Mouse (Mus musculus): ENCODE results near the gene Abca12. TPM values are rescaled to one million over a fixed set of nuclear protein-coding genes. Genes with fewer than 3 reads are reported as not detected.

Gene Abca12
- not detected in 2 replicates for polyA plus RNA-seq (2012; ENCODE audit: insufficient read depth, insufficient read length, missing spikeins)

DNA sequence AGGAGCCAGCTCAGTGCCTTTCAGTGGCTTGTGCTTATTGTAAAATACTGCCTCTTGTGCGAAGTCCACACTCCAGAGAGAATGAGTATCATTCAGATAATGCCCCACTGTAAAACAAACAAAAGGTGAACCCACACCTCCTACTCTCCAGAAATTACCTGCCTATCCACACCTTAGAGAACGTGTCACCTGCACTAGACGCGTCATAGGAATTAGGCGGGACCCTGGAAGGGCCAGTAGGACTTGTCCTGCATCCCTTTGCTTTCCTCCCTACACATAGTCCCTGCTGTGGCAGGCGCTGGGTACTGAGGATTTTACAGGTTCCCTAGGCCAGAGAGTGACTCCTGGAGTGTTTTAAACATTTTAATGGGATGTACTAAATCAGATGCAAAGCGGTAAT lies at the start of gene Abca12:
Gene Abca12, minus strand, starts transcription at position 101 of the 400 bp plus-strand sequence.
- Histone ChIP-seq H3K4me1 (ENCODE audit: control insufficient read depth, insufficient read depth, low read length) (no peaks in the 10 kb centered on the region), H3K4me3 (ENCODE audit: insufficient read depth, low read length) (no peak within 1 kb of the TSS), H3K27ac (ENCODE audit: insufficient read depth, low read depth, low read length) (no peak within 1 kb of the TSS)
- TF ChIP-seq CTCF (IDR thresholded peaks at IDR 0.05; ENCODE audit: low read depth, low read length) (no peak), POLR2A (IDR thresholded peaks at IDR 0.05; ENCODE audit: borderline replicate concordance, low read depth, low read length) (no peak)

DNA sequence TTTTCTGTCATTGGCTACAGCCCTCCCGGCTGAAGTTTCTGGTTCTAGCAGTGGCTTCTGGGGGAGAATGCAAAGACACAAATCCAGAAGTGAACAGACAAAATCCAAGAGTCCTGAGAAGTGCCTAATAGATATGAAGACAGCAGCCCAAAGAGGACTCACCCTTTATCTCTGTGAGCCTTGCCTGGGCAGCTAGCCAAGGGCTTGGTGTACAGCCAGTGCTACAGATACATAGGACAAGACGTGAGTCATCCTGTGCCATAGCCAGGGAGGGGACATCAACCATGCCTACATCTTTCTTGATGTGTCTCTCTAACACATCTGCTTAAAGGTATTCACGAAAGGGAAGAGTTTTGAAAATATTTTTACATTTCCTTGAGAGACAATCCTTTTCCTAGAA lies 43.3 kb upstream of the Abca12 start:
- Histone ChIP-seq H3K27ac (ENCODE audit: insufficient read depth, low read depth, low read length) (no peak overlapping the region), H3K4me1 (ENCODE audit: control insufficient read depth, insufficient read depth, low read length) (no peaks in the 10 kb centered on the region), H3K4me3 (ENCODE audit: insufficient read depth, low read length) (no peak overlapping the region)
- TF ChIP-seq POLR2A (IDR thresholded peaks at IDR 0.05; ENCODE audit: borderline replicate concordance, low read depth, low read length) (no peak), CTCF (IDR thresholded peaks at IDR 0.05; ENCODE audit: low read depth, low read length) (no peak)

DNA sequence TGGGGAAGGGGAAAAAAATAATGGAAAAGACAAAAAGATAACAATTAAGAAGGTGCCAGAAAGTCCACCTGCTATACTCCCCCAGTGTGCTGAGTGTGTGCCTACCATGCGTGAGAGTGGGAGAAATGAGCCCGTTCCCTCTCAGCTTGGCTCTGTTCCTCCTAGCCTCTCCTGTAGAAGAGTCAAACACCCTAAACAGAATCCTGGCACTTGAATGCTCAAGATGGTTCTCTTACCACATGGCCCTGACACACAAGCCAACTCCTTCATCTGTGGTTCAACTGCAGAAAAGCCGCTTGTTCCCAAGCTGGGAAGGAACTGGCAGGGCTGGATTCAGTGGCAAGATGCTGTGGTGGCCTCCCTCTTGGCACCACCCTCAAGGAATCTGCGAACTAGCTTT lies 32.7 kb upstream of the Abca12 start:
- TF ChIP-seq POLR2A (IDR thresholded peaks at IDR 0.05; ENCODE audit: borderline replicate concordance, low read depth, low read length) (no peak), CTCF (IDR thresholded peaks at IDR 0.05; ENCODE audit: low read depth, low read length) (no peak)
- H3K4me3 ChIP-seq (ENCODE audit: insufficient read depth, low read length) = no peak overlapping the region
- H3K27ac ChIP-seq (ENCODE audit: insufficient read depth, low read depth, low read length) = no peak overlapping the region
- no peaks in the 10 kb centered on the region for H3K4me1 ChIP-seq (ENCODE audit: control insufficient read depth, insufficient read depth, low read length)

DNA sequence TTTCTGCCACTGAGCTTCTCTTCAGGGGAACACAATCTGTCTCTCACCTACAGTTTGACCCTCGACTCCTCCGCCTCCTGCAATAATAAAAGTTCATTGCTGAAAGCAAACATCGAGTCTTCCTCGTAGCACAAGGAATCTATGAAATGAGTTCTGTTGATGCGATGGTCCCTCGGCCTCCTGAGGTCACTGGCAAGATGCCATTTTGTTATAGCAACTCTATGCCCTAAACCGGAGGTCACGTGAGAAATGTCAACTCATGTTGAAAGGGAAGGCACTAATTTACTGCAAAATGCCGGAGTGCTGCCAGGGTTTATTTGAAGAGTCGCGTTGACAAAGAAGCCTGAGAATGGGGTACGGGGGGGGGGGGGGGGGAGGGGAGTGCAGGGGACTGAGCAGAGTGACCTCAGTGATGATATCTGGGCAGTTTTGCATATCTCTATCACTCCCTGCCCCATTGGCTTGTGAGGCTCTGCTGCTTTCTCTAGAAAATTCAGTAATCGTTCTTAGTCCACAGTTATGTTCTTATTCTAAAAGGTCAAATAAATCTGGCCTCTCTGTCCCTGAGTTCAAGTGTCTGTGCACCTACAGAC lies 7.1 kb upstream of the Abca12 start:
- H3K27ac ChIP-seq (ENCODE audit: insufficient read depth, low read depth, low read length) = no peak overlapping the region
- TF ChIP-seq CTCF (IDR thresholded peaks at IDR 0.05; ENCODE audit: low read depth, low read length) (no peak), POLR2A (IDR thresholded peaks at IDR 0.05; ENCODE audit: borderline replicate concordance, low read depth, low read length) (no peak)
- no peaks in the 10 kb centered on the region for H3K4me1 ChIP-seq (ENCODE audit: control insufficient read depth, insufficient read depth, low read length)

DNA sequence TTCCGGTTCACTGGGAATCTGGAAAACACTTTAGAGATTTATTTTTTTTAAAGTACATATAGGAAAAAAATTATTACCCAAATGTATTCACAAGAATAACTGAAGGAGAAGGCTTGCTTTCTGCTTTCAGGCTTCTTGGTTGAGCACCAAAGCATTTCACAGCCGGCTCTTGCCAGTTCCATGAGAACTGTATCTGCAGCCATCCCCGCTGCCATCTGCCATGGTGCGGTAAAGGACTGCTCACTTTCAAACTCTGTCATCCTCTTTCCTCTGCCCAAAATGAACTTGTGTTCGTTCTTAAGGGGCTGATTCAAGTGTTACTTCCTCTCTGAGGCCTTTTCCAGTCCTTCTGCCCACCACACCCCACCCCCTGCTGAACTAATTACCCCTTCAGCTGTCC lies 3.8 kb upstream of the Abca12 start:
- Histone ChIP-seq H3K4me1 (ENCODE audit: control insufficient read depth, insufficient read depth, low read length) (no peaks in the 10 kb centered on the region), H3K4me3 (ENCODE audit: insufficient read depth, low read length) (no peak overlapping the region), H3K27ac (ENCODE audit: insufficient read depth, low read depth, low read length) (no peak overlapping the region)
- TF ChIP-seq CTCF (IDR thresholded peaks at IDR 0.05; ENCODE audit: low read depth, low read length) (no peak), POLR2A (IDR thresholded peaks at IDR 0.05; ENCODE audit: borderline replicate concordance, low read depth, low read length) (no peak)

More for the DNA sequence above, 7.1 kb upstream of the Abca12 start:
- H3K4me3 ChIP-seq (ENCODE audit: insufficient read depth, low read length) = no peak overlapping the region

DNA sequence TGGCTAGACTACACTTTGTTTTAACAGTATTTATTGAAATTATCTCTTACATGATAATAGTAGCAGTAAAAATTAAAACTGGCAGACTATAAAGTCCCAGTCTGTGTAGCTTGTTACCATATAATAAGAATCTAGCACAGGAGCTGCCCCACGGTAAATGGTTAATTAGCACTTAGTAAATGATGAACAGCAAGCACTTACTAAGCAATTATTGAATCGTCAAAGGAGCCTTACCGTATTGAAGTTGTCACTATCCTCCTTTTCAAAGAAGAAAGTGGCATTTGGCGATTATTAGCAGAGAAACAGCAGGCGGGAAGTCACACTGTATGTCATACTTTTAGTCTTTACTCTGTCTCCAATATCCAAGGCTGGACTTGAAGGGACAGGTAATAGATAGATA lies 3.2 kb upstream of the Abca12 start:
- no peak overlapping the region for H3K4me3 ChIP-seq (ENCODE audit: insufficient read depth, low read length)
- TF ChIP-seq CTCF (IDR thresholded peaks at IDR 0.05; ENCODE audit: low read depth, low read length) (no peak), POLR2A (IDR thresholded peaks at IDR 0.05; ENCODE audit: borderline replicate concordance, low read depth, low read length) (no peak)
- H3K4me1 ChIP-seq (ENCODE audit: control insufficient read depth, insufficient read depth, low read length) = no peaks in the 10 kb centered on the region
- no peak overlapping the region for H3K27ac ChIP-seq (ENCODE audit: insufficient read depth, low read depth, low read length)

DNA sequence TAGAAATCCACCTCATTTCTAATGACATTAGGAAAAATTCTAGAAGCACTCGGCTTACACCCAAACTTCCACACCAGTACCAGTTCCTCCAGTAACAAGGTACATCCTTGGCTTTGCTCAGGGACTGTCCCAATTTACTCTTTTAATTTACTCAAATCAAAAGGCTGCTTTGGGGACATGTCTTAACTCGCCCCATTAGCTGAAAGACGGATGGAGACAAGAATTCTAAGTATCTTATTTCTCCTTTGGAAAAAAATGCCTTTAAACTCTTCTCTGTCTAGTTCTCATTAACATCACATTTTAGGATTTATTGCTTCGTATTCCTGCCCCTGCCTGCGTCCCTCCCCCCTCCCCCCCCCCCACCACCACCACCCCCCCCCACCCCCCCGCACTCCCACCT lies 626 bp downstream of the Abca12 start:
- TF ChIP-seq POLR2A (IDR thresholded peaks at IDR 0.05; ENCODE audit: borderline replicate concordance, low read depth, low read length) = no peak
- no peak for TF ChIP-seq CTCF (IDR thresholded peaks at IDR 0.05; ENCODE audit: low read depth, low read length)
- Histone ChIP-seq H3K4me1 (ENCODE audit: control insufficient read depth, insufficient read depth, low read length) (no peaks in the 10 kb centered on the region), H3K4me3 (ENCODE audit: insufficient read depth, low read length) (no peak overlapping the region), H3K27ac (ENCODE audit: insufficient read depth, low read depth, low read length) (no peak overlapping the region)

DNA sequence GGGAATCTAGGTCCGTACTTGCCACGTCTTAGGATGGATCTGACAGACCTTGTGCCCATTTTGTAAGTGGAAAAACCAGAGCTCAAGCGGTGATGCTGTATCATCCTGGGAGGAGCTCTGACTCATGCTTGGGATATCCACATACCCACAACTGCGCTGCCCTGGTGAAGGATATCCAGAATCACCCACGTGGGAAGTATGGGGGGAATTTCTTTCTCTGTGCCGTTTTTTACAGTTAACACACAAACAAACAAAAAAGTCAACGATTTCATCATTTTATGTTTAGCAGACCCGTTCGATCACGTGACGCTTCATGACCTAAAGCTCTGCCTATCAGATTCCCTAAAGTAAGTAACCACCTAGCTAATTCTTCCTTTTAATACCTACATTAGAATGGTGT lies 1.6 kb downstream of the Abca12 start:
- no peaks in the 10 kb centered on the region for H3K4me1 ChIP-seq (ENCODE audit: control insufficient read depth, insufficient read depth, low read length)
- H3K4me3 ChIP-seq (ENCODE audit: insufficient read depth, low read length) = no peak overlapping the region
- TF ChIP-seq POLR2A (IDR thresholded peaks at IDR 0.05; ENCODE audit: borderline replicate concordance, low read depth, low read length) (no peak), CTCF (IDR thresholded peaks at IDR 0.05; ENCODE audit: low read depth, low read length) (no peak)
- H3K27ac ChIP-seq (ENCODE audit: insufficient read depth, low read depth, low read length) = no peak overlapping the region

DNA sequence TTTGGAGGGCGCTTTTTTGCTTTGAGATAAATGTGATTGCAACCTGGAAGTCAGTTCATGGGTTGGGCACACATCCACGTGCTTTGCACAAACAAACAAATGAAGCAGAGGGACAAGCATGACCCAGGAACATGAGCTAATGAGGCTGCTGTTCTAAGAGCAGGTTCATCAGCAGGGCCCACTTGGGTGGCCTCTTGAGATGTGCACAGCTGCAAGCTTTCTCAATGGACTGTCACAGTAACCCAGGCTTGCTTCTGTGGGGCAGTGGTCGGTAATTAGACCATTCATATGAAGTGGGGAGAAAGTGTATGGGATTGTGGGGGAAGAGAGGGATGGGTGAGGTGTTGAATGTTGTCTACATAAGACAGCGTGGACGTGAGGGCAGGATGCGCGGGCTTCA lies 7.0 kb downstream of the Abca12 start:
- Histone ChIP-seq H3K4me1 (ENCODE audit: control insufficient read depth, insufficient read depth, low read length) (no peaks in the 10 kb centered on the region), H3K4me3 (ENCODE audit: insufficient read depth, low read length) (no peak overlapping the region), H3K27ac (ENCODE audit: insufficient read depth, low read depth, low read length) (no peak overlapping the region)
- TF ChIP-seq POLR2A (IDR thresholded peaks at IDR 0.05; ENCODE audit: borderline replicate concordance, low read depth, low read length) (no peak), CTCF (IDR thresholded peaks at IDR 0.05; ENCODE audit: low read depth, low read length) (no peak)

DNA sequence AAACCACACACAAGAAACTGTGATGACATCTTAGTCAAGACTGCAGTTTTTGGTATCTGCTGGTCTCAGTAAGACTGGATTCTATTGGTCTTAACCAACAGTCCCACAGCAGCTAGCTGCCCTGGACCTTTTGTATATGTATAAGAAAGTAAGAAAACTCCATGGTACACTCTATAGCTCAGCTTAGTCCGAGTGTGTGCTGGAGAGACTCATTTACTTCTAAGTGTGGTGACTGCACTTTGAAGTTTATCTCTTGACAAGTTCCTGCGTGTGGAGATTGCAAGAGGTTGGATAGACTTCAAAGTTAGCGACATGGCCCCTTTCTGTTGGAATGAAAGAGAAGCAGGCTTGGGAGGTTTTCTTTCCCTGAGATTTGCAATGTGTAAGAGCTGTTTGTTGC lies 17.1 kb downstream of the Abca12 start:
- Histone ChIP-seq H3K27ac (ENCODE audit: insufficient read depth, low read depth, low read length) (no peak overlapping the region), H3K4me1 (ENCODE audit: control insufficient read depth, insufficient read depth, low read length) (no peaks in the 10 kb centered on the region), H3K4me3 (ENCODE audit: insufficient read depth, low read length) (no peak overlapping the region)
- no peak for TF ChIP-seq POLR2A (IDR thresholded peaks at IDR 0.05; ENCODE audit: borderline replicate concordance, low read depth, low read length)
- no peak for TF ChIP-seq CTCF (IDR thresholded peaks at IDR 0.05; ENCODE audit: low read depth, low read length)

DNA sequence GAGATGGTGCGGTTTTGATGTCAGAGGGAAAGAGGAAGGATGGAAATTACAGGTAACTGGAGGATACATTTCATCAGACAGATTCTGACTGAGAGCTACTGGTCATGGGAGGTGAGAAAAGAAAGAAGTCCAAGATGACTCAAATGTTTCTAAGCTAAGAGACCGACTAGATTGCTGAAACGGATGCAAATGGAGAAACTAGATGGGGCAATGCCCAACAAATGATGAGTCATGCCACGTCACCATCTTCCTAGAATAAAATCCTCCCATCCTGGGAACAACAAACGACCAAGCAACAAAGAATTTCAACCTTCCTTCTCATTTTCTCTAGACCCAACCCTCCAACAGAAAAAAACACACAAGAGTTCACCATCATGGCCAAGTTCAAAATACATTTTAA lies 18.6 kb downstream of the Abca12 start:
- TF ChIP-seq POLR2A (IDR thresholded peaks at IDR 0.05; ENCODE audit: borderline replicate concordance, low read depth, low read length) (no peak), CTCF (IDR thresholded peaks at IDR 0.05; ENCODE audit: low read depth, low read length) (no peak)
- no peaks in the 10 kb centered on the region for H3K4me1 ChIP-seq (ENCODE audit: control insufficient read depth, insufficient read depth, low read length)
- no peak overlapping the region for H3K4me3 ChIP-seq (ENCODE audit: insufficient read depth, low read length)
- H3K27ac ChIP-seq (ENCODE audit: insufficient read depth, low read depth, low read length) = no peak overlapping the region

All from bone marrow macrophage, adult 2 months (primary cell).